Mouse (Mus musculus) thymus, adult 2 months (tissue): ENCODE results near the gene Atp4b.

Source experiments
- CTCF ChIP-seq: fragments of 200-500 bp; IDR thresholded peaks from 2 replicates; pipeline ENCODE4 v1.5.1; 2012; ENCODE audit warnings: mild to moderate bottlenecking, control low read depth, low read length, moderate library complexity, borderline replicate concordance; ENCODE audit not compliant: control insufficient read depth, poor library complexity, insufficient read depth; ENCODE audit errors: extremely low read depth
- POLR2A ChIP-seq: fragments of 200-500 bp; IDR thresholded peaks from 2 replicates; pipeline ENCODE4 v1.6.1; 2012; ENCODE audit warnings: mild to moderate bottlenecking, low read length, control low read depth, moderate library complexity; ENCODE audit not compliant: control insufficient read depth, poor library complexity, insufficient read depth; ENCODE audit errors: extremely low read depth

- TF ChIP-seq CTCF (no peak), POLR2A (no peak)
Measured at GRCm38 (mm10) chr8:13353155-13353833, 43.3 kb downstream of the Atp4b start.
